Mouse (Mus musculus) lung, adult 2 months (tissue): ENCODE results near the gene Cstad. TPM values are rescaled to one million over a fixed set of nuclear protein-coding genes. Genes with fewer than 3 reads are reported as not detected.

ENCODE experiments used
- DNase-seq: peaks from one replicate; pipeline ENCODE4 v3.0.0; 2022
- H3K4me1 ChIP-seq: fragments of 200-500 bp; 2 replicates; pipeline ENCODE4 v1.6.1; 2011; ENCODE audit warnings: low read length; ENCODE audit not compliant: control insufficient read depth, insufficient read depth
- H3K4me3 ChIP-seq: fragments of 200-500 bp; replicated peaks from 2 replicates; pipeline ENCODE3; 2011; ENCODE audit warnings: low read depth, mild to moderate bottlenecking, control low read depth, low read length; ENCODE audit errors: extremely low read depth
- CTCF ChIP-seq: fragments of 200-500 bp; IDR thresholded peaks from 2 replicates; pipeline ENCODE4 v1.5.1; 2011; ENCODE audit warnings: mild to moderate bottlenecking, low read length, control low read depth; ENCODE audit not compliant: insufficient read depth
- POLR2A ChIP-seq: fragments of 200-500 bp; IDR thresholded peaks from 2 replicates; pipeline ENCODE4 v1.6.1; 2011; ENCODE audit warnings: low read depth, mild to moderate bottlenecking, control low read depth, low read length, borderline replicate concordance; ENCODE audit errors: extremely low read depth
- WGBS: fragments of 180-500 bp; shearing (Covaris S2); methylation state at CpG from one replicate; pipeline ENCODE4 v1.1.7; 2018; 5-methylcytosine and 5-hydroxymethylcytosine counted together
- polyA plus RNA-seq: library from polyadenylated mRNA; depleted of rRNA; stranded (reverse); fragments of >200 nt; gene quantifications from 2 replicates; pipeline ENCODE4 v1.2.3, GENCODE M21; 2012

The Cstad gene
- polyA plus RNA-seq, 1 experiment = 1.6 TPM

DNA sequence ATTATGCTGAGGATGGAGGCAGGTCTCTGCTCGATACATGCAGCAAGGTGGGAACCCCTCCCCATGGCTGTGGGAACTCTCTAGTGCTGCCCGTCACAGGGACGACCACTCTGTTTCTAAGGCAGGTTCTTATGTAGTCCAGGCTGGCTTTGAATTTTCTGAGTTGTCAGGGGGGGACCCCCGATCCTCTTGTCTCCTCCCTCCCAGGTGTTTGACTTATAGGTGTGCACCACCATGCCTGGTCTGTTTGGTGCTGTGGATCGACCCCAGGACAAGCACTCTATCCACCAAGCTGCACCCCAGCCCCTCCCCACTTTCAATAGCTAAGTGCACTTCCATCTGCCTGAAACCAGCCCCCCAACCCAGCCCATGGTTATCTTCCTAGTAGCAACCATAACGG lies 1.9 kb upstream of the Cstad start:
- WGBS = 92% methylated on average over 6 of the region's 6 CpGs
- DNase-seq = no peak
- no peak overlapping the region for H3K4me3 ChIP-seq
- H3K4me1 ChIP-seq = peaks cover 25% of the 10 kb centered on the region
- no peak for TF ChIP-seq POLR2A
- TF ChIP-seq CTCF = no peak

DNA sequence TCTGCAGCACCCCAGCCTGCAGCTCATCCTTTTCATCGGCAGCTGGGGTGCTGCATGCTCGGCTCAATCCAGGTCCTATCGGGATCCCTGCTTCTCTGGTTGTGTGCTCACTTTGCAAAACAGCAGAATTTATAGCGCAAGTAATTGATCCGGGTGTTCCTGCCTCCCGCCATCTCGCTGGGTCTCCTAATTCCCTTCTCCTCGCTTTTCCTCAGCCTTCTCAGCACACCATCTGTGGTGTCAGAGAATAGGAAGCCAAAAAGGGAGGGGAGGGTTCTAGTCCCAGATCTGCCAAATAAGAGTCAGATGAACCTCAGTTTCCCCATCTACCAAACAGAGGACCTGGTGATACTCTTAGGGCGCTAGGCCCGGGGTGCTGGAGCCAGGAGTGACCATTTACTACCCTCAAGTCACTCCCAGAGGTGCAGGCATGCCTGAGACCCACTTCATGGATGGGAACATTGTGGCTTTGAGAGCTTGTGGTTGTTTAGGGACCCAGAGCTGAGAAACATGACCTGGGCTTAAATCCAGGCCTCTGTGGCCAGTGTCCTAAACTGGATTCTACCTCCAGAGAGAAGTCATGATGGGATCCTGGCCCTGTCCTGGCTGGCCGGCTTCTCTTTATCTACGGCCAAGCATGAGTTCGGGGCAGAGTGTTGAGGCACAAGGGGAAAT lies 1.1 kb upstream of the Cstad start:
- 78% methylated on average over 13 of the region's 13 CpGs for WGBS
- no peak for TF ChIP-seq POLR2A
- TF ChIP-seq CTCF = no peak
- no peak overlapping the region for H3K4me3 ChIP-seq

DNA sequence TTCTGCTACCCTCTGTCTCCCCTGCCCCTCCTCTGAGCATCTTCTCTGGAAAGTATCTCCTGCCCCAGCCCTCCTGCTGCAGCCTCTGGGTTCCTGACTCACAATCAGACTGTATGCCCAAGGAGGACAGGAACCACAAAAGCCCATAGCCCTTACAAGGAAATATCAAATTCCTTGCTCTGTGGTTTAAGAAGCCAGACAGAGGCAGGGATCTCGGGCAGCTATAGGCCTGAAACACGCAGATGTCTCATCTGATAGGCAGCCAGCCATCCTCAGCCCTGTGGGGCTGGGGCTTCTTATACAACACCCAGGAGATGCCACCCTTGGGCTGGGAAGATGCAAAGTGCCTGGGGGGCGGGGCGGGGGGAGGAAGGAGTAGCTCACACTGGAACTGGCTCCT lies 956 bp downstream of the Cstad start:
- H3K4me1 ChIP-seq = peaks cover 21% of the 10 kb centered on the region
- no peak for TF ChIP-seq CTCF
- no peak for TF ChIP-seq POLR2A
- WGBS = 71% methylated on average over 4 of the region's 4 CpGs
- no peak overlapping the region for H3K4me3 ChIP-seq
- DNase-seq = peak; percentile 3

More for the DNA sequence above, 1.1 kb upstream of the Cstad start:
- no peak for DNase-seq
- peaks cover 25% of the 10 kb centered on the region for H3K4me1 ChIP-seq

DNA sequence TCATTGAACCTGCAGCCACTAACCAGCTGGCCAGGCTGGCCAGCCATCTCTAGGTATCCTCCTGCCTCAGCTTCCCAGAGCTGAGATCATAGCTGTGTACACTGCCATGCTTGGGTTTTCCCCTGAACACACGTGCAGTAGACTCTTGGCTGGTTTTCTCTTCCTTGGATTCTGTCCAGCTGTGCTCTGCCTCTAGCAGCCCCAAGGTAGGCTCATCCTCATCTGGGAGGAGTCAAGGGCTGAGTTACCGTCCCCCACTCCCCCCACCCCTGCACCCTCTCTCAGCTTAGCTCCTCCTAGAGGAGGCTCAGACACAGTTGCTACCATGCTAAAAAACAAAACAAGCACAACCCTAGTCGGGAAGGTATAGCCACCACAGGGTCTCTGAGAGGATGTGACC lies 4.8 kb downstream of the Cstad start:
- no peak overlapping the region for H3K4me3 ChIP-seq
- no peak for DNase-seq
- H3K4me1 ChIP-seq = peaks cover 7% of the 10 kb centered on the region
- TF ChIP-seq POLR2A = no peak
- TF ChIP-seq CTCF = no peak
- WGBS = 34% methylated on average over 3 of the region's 3 CpGs

DNA sequence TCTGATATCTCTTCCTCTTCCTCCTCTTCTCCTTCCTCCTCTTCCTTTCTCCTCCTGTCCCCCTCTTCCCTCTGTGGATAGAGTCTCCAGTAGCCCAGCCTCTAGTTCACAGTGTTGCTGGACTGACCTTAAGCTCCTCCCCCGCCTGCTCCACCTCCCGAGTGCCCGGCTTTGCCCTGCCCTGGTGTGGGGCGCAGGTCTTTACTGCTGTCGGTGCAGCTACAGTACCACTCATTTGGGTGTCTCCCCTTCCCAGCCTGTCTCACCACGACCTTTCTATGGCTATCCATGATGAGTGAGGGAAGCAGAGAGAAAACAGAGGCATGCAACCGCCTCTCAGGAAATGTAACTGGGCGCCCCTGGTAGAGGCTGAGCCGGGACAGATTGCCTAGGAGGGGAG lies 5.5 kb downstream of the Cstad start:
- H3K4me1 ChIP-seq = peaks cover 6% of the 10 kb centered on the region
- DNase-seq = peak; percentile 66
- WGBS = 6% methylated on average over 9 of the region's 9 CpGs
- peak; percentile 72; the same call in 1 of the 2 replicates for TF ChIP-seq POLR2A
- no peak for TF ChIP-seq CTCF
- H3K4me3 ChIP-seq = peak overlapping the region; percentile 33

DNA sequence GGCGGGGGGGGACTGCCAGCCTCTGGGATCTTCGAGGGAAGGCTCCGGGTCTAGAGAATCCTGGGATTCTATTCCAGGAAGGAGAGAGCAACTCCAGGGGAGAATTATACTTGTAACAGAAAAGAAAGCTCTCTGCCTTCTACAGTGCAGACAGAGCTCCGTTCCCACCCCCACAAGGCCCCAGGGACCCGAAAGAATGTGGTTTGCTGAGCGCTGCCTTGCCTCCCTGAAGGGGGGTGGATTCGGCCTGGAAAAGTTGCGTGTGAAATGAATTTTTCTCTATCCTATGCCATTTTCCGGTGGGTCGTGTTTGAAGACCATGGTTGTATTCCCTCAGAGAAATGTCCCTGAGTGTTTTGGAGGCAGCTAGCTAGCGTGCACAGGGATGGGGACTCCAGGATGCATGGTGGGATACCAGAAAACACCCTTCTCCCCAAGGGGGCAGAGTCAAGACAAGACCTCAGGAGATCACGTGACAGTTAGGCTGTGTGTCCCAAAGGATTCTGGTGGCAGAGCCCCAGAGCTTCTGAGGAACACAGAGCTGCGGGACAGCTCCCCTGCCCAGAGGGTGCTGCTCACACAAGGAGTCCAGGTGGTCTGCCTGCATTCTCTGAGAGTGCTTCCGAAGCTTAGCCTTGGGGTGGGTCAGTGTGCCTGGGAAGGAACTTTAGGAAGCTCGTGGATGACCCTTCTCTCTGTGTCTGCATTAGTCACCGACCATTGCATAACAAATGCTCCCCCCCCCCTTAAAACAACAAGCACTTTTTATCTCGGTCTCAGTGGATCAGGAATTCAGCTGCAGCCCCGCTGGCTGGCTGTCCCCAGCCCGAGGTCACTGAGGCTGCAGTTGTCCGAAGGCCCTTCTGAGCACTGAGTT lies 6.4 kb downstream of the Cstad start:
- WGBS = 26% methylated on average over 20 of the region's 20 CpGs
- H3K4me3 ChIP-seq = no peak overlapping the region
- TF ChIP-seq POLR2A = peak; percentile 42; the same call in 1 of the 2 replicates
- no peak for TF ChIP-seq CTCF
- DNase-seq = peak; percentile 56
- peaks cover 9% of the 10 kb centered on the region for H3K4me1 ChIP-seq

DNA sequence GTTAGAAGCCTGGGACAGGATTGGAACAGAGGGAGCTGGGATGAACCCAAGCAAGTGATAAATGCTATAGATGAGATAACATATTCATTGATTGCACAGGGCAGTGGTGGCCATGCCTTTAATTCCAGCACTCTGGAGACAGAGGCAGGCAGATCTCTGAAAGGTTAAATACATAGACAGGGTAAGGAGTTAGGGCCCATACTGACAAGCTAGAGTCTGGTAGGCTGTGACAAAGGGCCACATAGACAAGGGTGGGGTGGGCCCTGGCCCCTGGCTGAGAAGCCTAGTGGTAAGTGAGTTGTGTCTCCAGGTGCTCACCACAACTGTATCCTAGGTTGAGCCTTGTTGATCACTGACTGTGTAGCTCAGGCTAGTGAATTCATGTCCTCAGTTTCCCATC lies 7.6 kb downstream of the Cstad start:
- DNase-seq = no peak
- TF ChIP-seq CTCF (no peak), POLR2A (no peak)
- no peak overlapping the region for H3K4me3 ChIP-seq
- H3K4me1 ChIP-seq = peaks cover 9% of the 10 kb centered on the region

DNA sequence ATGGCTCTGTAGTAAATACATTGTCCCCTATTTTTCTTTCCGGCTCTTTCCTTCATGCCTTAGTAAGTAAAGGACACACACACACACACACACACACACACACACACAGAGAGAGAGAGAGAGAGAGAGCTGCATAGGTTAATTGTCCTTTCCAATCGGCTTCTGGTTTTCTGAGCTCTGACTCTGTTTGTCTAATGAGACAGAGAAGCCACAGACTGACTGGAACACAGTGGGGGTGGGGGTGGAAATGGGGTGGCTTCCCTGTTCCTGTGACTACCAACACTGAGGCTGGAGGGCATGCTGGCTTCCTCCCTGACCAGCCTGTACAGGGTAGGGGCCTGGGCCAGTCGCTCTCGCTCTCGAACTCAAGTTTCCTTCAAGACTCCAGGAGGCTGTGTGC lies 8.9 kb downstream of the Cstad start:
- WGBS = 85% methylated on average over 5 of the region's 5 CpGs
- peaks cover 9% of the 10 kb centered on the region for H3K4me1 ChIP-seq
- no peak overlapping the region for H3K4me3 ChIP-seq
- TF ChIP-seq POLR2A (no peak), CTCF (no peak)
- no peak for DNase-seq

DNA sequence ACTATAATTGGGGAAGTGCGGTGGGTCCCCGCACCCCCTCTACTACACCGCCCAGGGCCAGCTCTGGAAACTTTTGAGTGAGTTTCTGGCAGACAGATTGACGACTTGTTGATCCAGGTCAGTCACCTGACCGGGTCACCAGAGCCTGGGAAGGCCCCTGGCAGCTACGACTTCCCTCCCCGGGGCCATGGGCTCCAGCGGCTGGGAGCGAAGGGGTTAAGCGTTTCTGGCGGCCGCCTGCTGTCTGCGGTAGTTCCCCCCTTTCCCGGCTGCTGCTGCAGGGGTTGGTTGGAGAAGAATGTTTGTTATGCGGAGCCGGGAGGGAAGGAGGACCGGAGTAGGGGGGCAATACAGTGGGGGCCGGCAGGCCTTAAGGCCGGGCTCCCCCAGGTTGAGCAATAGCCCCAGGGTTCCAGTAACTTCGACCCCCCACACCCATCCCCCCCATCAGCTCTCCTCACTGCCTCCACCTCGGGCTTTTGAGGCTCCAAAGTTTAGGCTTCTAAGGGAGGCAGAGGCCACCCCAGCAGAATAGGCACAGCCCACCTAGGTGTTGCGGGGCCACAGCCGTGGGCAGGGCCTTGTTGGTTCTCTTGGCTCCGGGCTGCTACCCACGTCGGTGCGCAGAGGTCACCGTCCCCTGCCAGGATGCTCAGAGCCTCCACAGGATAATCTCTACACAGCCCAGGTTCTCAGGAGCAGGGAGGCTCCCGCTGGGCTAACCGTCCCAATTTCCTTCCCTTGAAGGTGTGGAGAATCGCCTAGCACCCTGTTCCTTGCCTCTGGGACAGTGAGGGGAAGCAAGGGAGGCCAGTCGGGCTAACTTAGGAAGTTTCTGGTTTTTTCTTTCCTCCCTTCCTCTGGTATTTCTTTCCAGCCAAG lies 10.3 kb downstream of the Cstad start:
- DNase-seq = no peak
- 10% methylated on average over 32 of the region's 32 CpGs for WGBS
- no peak for TF ChIP-seq CTCF
- no peak for TF ChIP-seq POLR2A
- Histone ChIP-seq H3K4me3 (no peak overlapping the region), H3K4me1 (peaks cover 9% of the 10 kb centered on the region)

DNA sequence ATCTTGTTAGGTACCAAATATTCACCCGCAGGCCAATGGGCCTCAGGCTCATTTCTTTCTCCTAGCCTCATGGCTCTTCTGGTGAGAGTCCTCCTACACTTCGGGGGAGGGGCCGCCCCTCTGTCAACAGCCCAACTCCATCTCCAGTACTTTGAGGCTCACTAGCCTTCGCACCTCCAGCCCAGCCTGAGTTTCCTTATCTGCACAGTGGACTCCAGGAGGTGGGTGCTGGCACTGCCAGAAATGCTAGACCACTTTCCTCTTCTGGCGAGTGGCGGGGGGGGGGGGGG lies 10.9 kb downstream of the Cstad start:
- no peak overlapping the region for H3K4me3 ChIP-seq
- no peak for TF ChIP-seq CTCF
- TF ChIP-seq POLR2A = no peak
- WGBS = 37% methylated on average over 6 of the region's 6 CpGs
- peaks cover 9% of the 10 kb centered on the region for H3K4me1 ChIP-seq
- no peak for DNase-seq
